Mouse (Mus musculus) heart, postnatal 25 days (tissue): ENCODE data around the gene Gpd2. TPM values are rescaled to one million over a fixed set of nuclear protein-coding genes. Genes with fewer than 3 reads are reported as not detected.

ENCODE experiments used
- DNase-seq: peaks from one replicate; pipeline ENCODE4 v3.0.0; 2022; ENCODE audit warnings: low spot score
- intact Hi-C: fragments of 180-260 bp; cut with DNase I; formaldehyde crosslinking; loops from one replicate; pipeline ENCODE4 v1.15.1; 2025
- total RNA-seq, 2 experiments: library from RNA; stranded (reverse); gene quantifications; 2 replicates each; pipeline ENCODE4 v1.2.3; 2021

The Gpd2 gene
- total RNA-seq, 2 experiments from 2014 or later: 14.6 to 17.4 TPM

DNA sequence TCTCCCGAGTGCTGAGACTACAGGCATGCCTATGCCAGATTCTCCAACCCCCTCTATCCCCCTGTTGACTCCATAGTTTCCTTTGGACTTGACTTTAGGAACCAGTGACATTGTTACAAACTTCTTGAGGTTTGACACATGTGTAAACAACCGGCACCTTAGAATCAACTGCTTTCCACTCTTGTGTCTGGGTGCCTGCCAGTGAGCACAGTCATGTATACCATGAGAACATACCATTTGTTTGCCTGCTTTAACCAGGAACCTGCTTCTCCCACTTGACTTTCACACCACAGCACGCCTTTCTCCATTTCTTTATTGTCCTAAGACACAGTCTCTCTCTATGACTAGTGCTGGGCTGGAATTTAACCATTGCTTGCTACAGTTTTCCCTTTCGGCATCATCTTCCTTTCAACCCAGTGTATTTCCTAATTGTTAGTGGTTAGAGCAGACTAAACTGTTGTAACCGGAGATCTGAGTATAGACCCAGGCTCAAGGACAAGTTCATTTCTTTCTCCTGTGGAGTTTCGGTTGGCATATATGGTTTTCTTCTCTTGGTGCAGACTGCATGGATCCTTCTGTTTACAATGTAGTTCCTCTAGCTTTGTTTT, 8.4 kb downstream of the Gpd2 start:
- no peak for DNase-seq
- intact Hi-C loops: no loop called here

DNA sequence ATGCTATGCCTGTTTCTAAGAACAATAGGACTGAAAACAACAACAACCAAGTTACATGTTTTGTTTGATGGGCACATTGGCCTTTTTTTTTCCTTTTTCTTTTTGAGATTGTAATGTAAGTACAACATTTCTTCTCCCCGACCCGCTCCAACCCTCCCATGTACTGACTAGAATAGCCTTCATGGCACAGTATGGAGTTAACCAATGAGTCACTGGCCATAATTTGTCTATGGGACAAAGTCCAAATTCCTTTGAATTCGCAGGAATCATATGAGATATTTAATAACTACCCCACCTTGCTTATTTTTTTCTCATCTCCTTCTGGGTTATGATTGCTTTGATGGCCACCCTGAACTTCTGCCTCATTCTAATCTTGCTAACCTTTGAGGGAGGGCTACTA, 12.7 kb downstream of the Gpd2 start:
- intact Hi-C loops: no loop called here
- no peak for DNase-seq

DNA sequence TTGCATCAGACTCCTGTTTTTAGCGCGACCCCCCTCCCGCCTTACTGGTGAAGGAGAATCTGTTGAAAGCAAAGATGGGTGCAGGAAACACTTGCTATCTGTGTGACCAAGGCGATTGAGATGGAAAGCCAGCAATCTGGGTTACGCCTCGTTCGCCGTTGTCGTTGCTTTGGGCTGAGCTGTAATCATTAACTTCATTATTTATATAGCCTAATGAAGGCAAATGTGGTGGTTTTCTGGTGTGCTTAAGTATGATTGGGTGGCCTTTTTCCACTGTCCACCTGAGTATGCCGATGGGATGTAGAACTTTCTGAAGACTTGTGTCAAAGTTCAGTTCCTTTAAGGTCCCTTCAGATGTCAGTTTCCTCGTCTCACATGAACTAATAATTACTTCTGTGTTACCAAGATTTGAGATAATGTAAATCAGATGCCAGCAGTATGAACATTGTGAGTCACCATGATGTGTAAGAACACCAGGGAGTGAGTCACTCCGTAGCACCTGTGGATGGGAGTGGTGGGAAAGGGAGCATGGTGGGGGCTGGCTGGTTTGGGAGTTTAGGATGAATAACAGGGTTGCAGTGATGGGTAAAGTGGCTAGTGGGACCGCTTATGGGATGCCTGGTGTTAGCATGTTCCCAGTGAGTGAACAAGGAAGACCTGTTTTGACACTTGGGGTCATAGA, 14.3 kb downstream of the Gpd2 start:
- DNase-seq: no peak
- intact Hi-C loops: no loop called here

DNA sequence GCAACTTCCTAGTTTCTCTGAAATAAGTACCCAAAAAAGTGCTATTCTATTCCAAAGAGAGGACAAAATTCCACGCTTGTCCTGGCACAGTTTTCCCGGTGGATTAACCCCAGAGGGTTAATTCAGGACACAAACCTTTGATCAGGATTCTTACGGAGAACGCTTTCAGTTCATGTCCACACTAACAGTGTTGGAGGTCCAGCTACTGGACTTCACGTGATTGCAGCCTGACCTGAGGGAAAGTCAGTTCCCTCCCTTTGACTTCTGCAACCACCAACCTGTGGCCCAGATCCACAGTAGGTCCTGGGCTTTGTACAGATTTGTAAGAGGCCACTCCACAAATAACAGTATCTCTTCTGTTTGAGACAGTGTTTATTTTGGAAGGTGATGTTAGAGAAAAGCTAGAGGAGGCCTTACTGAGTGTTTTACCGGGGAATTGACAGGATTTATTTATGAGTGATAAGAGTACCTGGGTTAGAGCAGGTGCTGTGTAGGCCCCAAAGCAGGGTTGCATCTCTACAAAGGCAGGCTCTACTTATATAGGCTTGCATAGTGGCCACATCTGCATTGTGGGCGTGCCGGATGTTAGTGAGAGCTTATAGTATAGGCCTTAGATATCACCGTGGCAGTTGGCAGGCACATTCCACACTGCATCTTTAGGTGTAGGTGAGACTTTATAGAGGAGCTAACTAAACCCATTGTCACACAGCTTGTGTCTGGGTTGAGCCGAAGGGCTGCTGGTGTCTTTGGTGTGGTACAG, 15.3 kb downstream of the Gpd2 start:
- no peak for DNase-seq
- intact Hi-C loops: no loop called here

DNA sequence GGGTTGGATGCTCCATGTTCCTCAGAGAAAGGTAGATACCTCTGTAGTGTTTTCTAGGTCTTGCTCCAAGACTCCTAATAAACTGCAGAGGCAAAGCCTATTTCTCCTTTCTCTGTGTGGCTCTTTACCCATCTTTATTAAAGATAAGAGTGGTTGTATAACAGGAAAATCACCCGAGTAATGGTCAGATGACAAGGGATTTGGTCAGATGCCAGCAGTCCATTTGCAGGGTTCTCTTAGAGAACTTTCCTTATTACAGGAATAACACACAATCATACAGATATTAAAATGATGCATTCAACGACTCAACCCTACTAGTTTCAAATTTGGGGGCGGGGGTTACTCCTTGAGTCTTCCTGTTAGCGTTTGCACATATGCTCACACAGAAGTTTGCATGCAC, 16.8 kb downstream of the Gpd2 start:
- DNase-seq: no peak
- intact Hi-C loops: no loop called here

DNA sequence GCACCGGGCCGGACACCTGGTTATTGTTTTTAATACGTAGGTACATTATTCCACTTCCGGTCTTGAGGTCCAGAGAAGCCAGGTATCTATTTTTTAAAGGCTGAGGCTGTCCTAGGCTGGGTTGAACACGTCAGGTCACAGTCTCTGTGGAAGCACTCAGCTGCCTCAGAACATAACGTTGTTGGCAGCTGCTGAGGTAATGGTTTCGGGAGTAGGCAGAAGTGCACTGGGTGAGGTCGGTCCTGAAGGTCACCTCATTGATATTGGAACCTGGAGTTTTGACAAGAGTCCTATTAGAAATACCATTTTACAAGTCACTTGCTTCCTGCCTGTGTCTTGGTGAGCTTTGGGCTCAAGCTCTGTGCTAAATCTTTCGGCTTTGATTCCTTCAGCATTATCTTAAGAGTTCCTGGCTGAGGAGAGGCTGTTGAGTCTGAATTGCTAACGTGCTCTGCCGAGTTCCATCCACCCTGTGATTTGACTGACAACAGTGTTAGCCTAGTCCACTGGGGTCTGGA, 17.8 kb downstream of the Gpd2 start:
- intact Hi-C loops: no loop called here
- no peak for DNase-seq

DNA sequence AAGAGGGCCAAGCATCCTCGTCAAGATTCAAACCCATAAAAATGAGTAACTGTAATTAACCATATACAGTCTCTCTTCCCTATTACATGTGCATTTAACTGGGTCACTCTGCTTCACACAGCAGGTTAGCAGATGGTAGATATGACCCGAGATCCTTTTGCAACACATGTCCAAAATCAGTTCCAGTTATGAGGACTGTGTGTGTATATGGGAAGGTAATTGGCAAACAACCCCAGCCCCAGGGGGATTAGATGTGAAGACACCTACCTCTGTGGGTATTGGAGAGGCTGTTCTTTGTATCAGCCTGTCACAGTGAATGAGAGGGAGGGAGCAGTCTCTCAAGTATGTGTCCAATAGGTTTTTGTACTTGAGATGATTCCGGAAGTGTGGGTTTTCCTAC, 18.4 kb downstream of the Gpd2 start:
- no peak for DNase-seq
- intact Hi-C loops: no loop called here

DNA sequence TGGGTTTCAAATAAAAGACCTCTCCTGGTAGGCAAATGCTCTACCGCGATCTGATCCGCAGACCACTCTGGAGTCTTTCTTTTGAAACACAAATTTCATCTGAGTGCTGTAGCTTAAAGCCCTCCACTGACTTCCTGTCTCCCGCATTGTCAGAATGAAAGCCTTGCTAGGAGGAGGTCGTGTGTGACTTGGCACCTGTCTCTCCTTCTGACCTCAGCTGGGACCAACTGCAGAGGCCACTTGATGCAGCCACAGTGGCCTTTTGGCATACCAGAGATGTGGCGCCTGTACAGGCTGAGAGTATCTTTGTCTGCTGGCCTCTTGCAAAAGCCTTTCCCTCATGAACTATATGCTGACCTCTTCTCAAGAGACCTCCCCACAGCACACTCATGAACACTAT, 19.0 kb downstream of the Gpd2 start:
- DNase-seq: no peak
- intact Hi-C loops: no loop called here

DNA sequence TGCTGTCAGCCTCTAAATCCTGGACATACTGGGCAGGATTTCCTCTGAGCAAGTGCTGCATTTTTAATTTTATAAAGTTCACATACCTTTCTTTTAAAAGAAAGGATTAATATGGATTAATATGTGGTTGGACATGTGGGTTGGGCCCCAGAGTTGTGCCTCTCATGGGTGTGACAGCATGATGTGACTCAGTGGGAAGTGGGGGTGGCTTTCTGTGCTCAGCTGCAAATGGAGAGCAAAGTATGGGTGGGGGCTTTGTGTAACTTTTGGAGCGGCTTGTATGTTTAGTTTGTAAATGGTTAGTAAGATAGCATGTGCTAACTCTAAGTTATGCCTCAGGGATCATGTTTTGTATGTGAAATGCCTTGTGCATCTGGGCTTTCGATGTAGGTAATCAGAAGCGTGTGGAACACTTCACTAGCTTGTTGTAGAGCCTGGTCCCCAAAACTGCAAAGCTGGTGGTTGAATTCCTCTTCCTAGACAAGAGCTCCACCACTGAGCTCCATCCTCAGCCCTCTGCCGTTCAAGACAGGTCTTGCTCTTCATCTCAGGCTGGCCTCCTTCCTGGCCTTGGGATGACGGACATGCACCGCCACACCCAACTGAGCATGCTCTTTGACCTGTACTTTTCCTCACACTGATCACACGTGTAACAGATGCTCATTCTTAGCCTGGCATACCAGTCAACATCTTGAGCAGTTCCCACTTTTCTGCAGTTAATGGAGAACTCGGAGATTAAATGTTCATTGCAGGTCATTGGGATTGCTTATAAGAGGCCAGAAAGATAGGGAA, 24.0 kb downstream of the Gpd2 start:
- DNase-seq: no peak
- intact Hi-C loops: no loop called here

DNA sequence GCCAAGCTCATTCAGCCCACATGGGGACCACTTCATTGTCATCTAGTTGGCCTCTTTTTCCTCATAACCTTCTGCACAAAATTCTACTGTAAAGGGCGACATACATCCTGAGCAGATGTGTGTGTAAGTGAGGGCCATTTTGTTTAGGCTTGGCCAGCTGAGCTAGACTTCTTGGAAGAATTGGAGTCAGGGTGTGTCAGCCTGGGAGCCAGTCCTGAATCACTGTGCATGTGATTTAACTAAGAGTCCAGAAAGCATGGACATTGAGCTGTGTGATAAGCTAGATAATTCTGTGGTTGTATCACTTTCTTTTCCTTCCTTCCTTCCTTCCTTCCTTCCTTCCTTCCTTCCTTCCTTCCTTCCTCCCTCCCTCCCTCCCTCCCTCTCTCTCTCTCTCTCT, 26.0 kb downstream of the Gpd2 start:
- no peak for DNase-seq
- intact Hi-C loops: no loop called here

DNA sequence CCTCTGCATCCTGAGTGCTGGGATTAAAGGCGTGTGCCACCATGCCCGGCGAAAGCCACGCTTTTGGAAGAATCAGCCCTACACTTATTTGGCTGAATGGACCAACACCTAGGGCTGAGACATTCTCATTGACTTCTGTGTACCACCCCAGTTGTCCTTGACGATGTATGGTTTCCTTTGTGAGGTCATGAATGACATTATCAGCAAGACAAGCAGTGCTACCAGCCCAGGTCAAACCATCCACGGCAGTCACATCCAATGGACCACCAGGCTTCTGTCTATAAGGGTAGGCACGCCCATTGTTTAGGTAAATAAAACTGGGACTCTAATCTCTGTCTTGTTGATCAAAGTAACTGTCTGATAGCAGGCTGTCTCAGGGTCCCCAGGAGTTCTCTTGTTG, 27.5 kb downstream of the Gpd2 start:
- intact Hi-C loops: no loop called here
- no peak for DNase-seq

DNA sequence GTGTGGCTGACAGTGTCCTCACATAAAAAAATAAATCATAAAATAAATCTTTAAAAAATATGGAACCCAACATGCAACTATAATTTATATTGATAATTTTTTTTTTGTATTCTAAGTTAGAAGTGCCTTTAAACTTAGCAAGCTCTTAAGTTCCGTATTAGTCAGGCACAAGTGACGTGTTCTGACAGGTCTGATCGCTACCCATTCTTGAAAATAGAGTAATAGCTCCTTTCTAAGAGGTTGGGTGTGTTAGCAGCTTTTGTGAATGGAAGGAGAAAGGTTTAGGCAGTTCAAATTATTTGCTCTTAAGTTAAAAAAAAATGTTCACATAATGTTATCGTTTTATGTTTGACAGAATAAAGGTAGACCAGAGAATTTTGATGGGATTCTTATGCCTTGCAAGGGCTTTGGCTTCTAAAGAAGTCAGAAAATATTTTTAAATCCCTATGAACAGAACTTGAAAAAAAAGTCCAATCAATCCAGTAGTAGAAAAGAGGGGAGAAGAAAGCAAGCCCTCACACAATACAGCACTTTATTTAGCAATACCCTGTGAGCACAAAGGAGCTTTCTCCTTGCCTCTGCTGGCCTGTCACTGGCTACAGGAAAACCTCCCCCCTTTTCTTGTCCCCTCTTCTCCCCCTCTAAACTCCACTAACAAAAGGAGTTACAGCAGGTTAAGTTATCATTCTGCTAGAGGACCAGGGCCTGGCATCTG, 29.4 kb downstream of the Gpd2 start:
- intact Hi-C loops: no loop called here
- no peak for DNase-seq

DNA sequence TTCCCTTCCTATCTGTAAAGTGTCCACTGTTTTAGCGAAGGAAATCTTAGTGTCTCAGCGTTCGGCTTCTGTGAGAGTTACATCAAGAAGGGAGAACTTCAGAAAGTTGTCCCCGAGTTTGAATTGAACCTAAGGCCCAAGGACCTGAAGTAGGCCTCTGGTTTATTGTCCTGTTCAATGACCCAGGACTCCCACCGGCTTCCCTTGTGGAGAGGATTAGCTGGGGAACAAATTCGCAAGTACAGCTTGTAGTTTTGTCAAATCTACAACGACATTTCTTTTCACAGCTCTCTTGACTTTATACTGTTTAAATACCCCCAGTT, 29.9 kb downstream of the Gpd2 start:
- intact Hi-C loops: no loop called here
- no peak for DNase-seq

DNA sequence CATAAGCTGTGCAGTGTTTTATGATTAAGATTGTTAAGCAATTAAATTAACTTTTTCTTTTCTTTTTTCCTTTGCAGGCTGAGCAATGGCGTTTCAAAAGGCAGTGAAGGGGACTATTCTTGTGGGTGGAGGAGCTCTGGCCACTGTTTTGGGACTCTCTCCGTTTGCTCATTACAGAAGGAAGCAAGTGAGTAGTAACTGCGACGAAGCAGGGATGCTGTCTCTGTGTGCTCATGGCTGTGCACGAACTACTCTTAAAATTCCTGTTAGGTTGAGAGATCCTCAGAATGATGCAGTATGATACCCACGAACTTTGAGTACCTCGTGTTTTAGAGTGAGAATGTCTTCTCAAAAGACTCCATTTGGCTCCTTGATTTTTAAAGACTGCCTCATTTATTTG, 30.5 kb downstream of the Gpd2 start:
- intact Hi-C loops: no loop called here
- DNase-seq: no peak

DNA sequence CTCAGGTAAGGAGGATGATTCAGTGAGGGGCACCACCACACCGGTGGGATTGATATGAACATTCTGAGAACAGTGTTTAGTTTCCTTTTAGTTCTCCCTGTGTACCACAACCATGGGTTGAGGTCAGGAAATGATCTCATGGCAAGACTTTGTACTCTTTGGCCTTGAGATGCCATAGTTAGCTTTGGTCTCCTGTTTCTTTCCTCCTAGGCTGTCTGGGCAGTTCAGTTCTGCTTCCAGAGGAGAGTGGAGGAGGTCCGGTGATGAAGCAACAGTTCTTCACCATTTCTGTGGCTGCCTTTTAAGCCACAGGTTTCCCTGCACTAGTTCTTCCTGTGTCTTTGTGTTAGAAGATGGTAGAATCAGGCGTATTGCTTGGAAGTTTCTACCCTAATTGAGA, 31.4 kb downstream of the Gpd2 start:
- intact Hi-C loops: no loop called here
- DNase-seq: no peak

DNA sequence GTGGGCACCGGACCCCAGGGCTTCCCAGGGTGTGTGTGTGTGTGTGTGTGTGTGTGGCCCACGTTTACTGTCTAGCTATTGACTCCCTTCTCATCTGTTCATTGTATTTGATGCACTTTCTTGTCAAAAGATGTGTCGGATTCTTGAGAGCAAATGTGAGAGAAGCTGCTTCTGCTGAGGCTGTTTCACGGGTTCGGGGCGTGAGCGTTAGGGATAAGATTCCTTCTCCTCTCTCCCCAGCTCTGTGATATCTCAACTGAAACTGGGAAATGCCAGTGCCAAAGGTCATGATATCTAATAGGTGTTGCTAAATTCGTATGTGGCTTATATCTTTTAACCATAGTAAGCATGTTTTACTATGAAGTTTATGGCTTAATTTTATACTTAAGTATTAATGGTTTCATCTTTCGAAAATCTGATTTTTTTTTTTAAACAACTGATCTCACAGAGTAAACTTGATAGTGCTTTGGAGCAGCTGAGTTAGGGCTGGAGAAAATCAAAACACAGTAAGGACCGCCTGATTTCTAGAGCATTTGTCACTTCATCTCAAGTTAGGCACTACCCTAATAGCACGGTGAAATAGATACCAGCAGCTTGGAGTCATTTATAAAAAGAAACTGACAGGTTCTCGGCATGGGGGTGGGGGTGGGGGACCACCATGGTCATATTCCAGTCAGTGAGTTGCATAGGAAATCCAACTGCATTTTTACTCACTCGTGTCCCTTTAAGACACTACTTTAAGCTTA, 32.4 kb downstream of the Gpd2 start:
- no peak for DNase-seq
- intact Hi-C loops: no loop called here

DNA sequence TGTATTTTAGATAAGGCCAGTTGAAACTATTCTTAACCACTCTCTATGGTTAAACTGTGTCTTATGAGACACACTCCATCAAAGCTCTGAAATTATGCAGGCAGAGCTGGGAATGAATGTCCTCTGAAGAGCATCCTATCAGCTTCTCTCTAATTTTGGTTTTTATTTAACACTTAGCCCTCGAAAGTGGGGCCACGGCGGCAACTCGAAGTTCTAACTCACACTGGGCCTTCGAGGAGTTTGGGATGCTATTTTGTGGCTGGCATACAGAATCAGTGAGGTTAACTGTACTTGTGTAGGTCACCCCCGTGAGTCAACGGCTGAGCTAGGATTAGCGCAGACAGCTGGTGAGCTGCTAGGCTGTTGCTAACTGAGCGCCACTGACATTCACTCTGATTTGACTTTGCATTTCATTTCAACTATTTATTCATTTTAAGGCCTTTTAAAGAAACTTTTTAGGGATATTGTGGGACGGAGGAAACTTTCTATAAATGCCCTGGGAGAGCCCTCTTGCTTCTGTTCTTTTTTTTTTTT, 42.8 kb downstream of the Gpd2 start:
- intact Hi-C loops: no loop called here

DNA sequence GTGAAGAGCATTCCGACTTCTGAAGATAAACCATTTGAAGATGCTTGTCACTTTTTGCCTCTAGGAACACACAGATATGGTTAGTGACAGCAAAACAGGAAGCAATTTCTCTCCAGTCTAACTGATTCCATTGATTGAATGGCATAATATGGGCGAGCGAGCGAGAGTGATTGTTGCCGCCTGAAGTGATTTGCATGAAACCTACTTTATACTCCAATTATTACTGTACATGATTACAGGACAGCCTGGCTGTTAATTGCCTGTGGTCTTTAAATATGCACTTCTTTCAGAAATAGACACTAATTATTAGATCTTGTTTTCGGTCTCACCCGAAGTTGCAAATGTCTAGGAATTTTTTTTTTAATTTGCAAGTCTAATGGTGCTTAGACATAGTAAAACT, 46.4 kb downstream of the Gpd2 start:
- DNase-seq: no peak
- intact Hi-C loops: no loop called here

More for the DNA sequence above, 42.8 kb downstream of the Gpd2 start:
- DNase-seq: no peak

DNA sequence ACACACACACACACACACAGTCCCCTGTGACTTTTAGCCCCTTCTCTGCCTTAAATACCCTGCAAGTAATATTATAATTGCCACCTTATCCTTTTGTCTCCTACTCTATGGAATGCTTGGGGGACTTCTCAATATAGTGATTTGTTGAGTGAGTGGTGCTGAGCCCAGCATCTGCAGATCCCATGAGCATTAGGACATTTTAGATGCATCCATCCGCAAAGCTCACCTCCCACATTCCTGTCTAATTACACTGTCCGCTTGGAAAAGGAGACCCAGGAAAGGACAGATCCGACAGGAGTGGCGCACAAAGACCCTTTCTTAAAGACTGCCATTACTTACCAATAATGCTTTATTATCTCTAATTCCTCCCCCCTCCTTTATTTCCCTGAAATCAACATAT, 47.8 kb downstream of the Gpd2 start:
- no peak for DNase-seq
- intact Hi-C loops: no loop called here
